Mouse (Mus musculus) liver, adult 2 months (tissue): ENCODE data around the gene Cpa4.

ENCODE experiments used
- CTCF ChIP-seq: fragments of 200-500 bp; IDR thresholded peaks from 2 replicates; pipeline ENCODE4 v1.5.1; 2011; ENCODE audit warnings: low read depth, low read length, control low read depth
- POLR2A ChIP-seq: fragments of 200-500 bp; IDR thresholded peaks from 2 replicates; pipeline ENCODE4 v1.6.1; 2011; ENCODE audit warnings: low read length, control low read depth; ENCODE audit not compliant: insufficient read depth; ENCODE audit errors: extremely low read depth

DNA sequence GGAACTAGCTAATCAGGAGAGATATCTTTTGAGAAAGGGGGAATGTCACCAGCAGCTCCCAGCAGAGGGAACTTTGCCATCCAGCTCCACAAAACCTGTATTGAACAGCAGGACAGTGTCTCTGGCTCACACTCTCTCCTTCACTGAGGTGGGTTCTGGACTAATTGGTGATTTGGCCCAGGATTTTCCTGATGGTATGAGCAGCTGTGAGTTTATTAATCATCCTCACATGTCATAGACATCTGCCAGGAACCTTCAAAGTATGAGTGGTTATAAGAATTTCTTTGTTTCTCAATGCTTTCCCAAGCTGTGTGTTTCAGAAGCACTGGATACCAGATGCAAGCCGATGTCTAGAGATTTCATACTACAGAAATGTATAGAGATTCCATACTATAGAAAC is 6.8 kb downstream of the Cpa4 start:
- TF ChIP-seq CTCF (no peak), POLR2A (no peak)
